Mouse (Mus musculus) subcutaneous adipose tissue, adult 2 months (tissue): ENCODE results near the gene Mtmr11. TPM values are rescaled to one million over a fixed set of nuclear protein-coding genes. Genes with fewer than 3 reads are reported as not detected.

Source experiments
- polyA plus RNA-seq: library from polyadenylated mRNA; depleted of rRNA; stranded (reverse); fragments of >200 nt; gene quantifications from 2 replicates; pipeline ENCODE4 v1.2.3, GENCODE M21; 2012; ENCODE audit warnings: low replicate concordance; rRNA removed

The Mtmr11 gene
- polyA plus RNA-seq, result 21.6 and 30.8 TPM in 2 replicates

GRCm38 (mm10) chr3:96161869-96162840 lies at the start of gene Mtmr11:
Mtmr11 (plus strand) TSS chr3:96162004.

DNA sequence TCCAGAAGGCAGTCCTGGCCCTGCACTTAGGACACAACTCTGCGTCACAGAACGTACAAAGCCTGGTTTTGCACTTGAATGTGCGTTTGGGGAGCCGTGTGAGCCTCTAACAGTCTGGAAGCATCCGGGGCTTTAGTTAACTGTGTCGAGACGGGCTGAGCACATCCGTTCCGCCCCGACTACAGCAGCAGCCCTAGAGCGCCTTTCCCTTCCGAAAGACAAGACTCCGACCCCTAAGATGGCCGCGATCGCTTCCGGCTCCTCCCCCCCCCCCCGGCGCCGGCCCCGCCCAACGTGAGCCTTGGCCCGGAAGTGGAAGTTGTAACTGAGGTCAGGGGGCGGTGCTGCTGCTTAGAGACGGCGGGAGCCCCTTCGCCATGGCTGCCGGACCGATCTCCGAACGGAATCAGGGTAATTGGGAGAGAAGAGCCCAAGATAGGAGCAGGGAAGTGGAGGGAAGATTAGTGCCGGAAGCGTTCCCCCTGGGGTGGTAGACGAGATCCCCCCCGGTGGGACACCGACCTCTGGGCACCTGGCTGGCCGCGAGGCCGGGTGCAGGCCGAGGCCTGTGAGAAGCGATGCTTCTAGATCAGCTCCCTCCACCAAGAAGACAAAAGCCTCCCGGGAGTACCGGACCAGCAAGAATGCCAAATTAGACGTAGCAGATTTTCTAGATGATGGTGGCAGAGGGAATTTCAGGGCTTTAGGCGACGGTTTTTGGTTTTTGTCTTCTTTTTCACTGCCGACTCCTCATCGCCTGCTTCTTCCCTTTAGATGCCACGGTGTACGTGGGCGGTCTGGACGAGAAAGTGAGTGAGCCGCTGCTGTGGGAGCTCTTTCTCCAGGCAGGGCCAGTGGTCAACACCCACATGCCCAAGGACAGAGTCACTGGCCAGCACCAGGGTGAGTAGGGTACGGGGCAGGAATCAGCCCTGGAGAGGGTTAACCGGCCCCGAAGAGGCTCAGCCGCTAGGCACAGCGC lies 10.7 kb downstream of the Mtmr11 start, which contains the start of gene Sf3b4:
Gene Sf3b4 (plus strand): TSS at position 136 of the 982 bp plus-strand sequence.

GRCm38 (mm10) chr3:96180727-96181477 lies 19.1 kb downstream of the Mtmr11 start, which contains the start of gene Sv2a:
Sv2a (plus strand) TSS chr3:96181151.

GRCm38 (mm10) chr3:96219661-96220130 lies 57.9 kb downstream of the Mtmr11 start, which contains the start of the genes Bola1 and Hist2h2ab:
Bola1 (minus strand) TSS chr3:96219709.
Hist2h2ab (plus strand) TSS chr3:96219865.

GRCm38 (mm10) chr3:96220765-96221639 lies 59.2 kb downstream of the Mtmr11 start, which contains the start of the genes Hist2h2ac and Hist2h2be:
Hist2h2ac (minus strand) TSS chr3:96220880.
Hist2h2be (plus strand) TSS chr3:96221119.

Other genes starting within 250 kb of the Mtmr11 start
- gene Anp32e, start 232.8 kb upstream of the Mtmr11 start, polyA plus RNA-seq, result 9.5 and 23.5 TPM in 2 replicates
- 62.6 and 132 TPM in 2 replicates for gene Plekho1, start 166.0 kb upstream of the Mtmr11 start, polyA plus RNA-seq
- gene Vps45, start 103.5 kb upstream of the Mtmr11 start, polyA plus RNA-seq, result 6.9 and 8.3 TPM in 2 replicates
- gene Otud7b, start 57.5 kb upstream of the Mtmr11 start, polyA plus RNA-seq, result 9.3 and 15.2 TPM in 2 replicates
- 42.2 and 80.9 TPM in 2 replicates for gene Sf3b4, start 10.3 kb downstream of the Mtmr11 start, polyA plus RNA-seq
- 1.5 and 9.7 TPM in 2 replicates for gene Sv2a, start 19.1 kb downstream of the Mtmr11 start, polyA plus RNA-seq
- 55.8 and 58.3 TPM in 2 replicates for gene Bola1, start 57.7 kb downstream of the Mtmr11 start, polyA plus RNA-seq
- 3.5 TPM in 1 of 2 replicates, not detected in the other for gene Hist2h2ab, start 57.9 kb downstream of the Mtmr11 start, polyA plus RNA-seq
- gene Hist2h2ac, start 58.9 kb downstream of the Mtmr11 start, polyA plus RNA-seq, result 1.6 and 9.3 TPM in 2 replicates
- 4.4 and 6.0 TPM in 2 replicates for gene Hist2h2be, start 59.1 kb downstream of the Mtmr11 start, polyA plus RNA-seq
- gene Hist2h3c2, start 77.1 kb downstream of the Mtmr11 start, polyA plus RNA-seq, result 33.9 and 43.2 TPM in 2 replicates
- gene Hist2h2aa2, start 78.3 kb downstream of the Mtmr11 start, polyA plus RNA-seq, result 97.9 and 418 TPM in 2 replicates
- 300 and 841 TPM in 2 replicates for gene Hist2h2aa1, start 83.5 kb downstream of the Mtmr11 start, polyA plus RNA-seq
- not detected in 2 replicates for gene Hist2h3c1, start 84.7 kb downstream of the Mtmr11 start, polyA plus RNA-seq
- 1.4 and 5.8 TPM in 2 replicates for gene Hist2h4, start 101.3 kb downstream of the Mtmr11 start, polyA plus RNA-seq
- 7.6 and 40.3 TPM in 2 replicates for gene Hist2h3b, start 106.7 kb downstream of the Mtmr11 start, polyA plus RNA-seq
- 0.57 and 1.7 TPM in 2 replicates for gene Hist2h2bb, start 107.7 kb downstream of the Mtmr11 start, polyA plus RNA-seq
- gene Fcgr1, start 132.0 kb downstream of the Mtmr11 start, polyA plus RNA-seq, result 3.7 and 10.2 TPM in 2 replicates